Mouse (Mus musculus): Measurements from ENCODE around the gene Ddx58.

- no peak for TF ChIP-seq CTCF (IDR thresholded peaks at IDR 0.05; ENCODE audit: low read depth, low read length)
- peak; percentile 75 for TF ChIP-seq POLR2A (IDR thresholded peaks at IDR 0.05; ENCODE audit: insufficient read depth, low read length)
- no peak for TF ChIP-seq EP300 (IDR thresholded peaks at IDR 0.05; ENCODE audit: insufficient read depth, low read depth, low read length)
Measured at GRCm38 (mm10) chr4:40279276-40279900, 39.8 kb upstream of the Ddx58 start, which contains the start of gene Ndufb6.

Measured in ES-Bruce4 (cell line).